20 mouse cellular contexts compared by ENCODE assay signal in the genomic region with DNA sequence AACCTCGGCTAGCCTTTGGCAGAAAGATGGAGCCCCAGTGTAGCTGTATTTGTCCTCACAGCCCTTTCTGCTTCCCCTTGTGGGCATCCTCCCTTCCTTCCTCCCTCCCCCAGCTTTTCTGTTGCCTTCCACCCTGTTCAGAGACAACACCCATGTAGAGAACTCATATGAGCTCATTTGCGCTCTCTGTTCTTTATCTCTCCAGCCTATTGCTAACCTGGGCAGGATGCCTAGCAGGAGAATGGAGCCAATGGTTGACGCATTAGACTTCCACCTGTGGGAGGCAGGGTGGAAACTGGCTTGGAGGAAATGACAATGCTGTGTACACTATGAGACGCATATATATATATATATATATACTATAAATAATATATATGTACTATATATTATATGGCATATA.
DNase-seq lines count a peak whose midpoint lies in the region; ATAC-seq and TF ChIP-seq lines count a peak whose summit lies in the region.
"Had no signal": no experiment of that assay in that cellular context is flagged by ENCODE, and none has a peak within 500 bp of the region (broad histone marks: within the 10 kb centered on the region; RNA-seq: fewer than 3 reads in every experiment).

No protein-coding gene starts in this region.

- no peaks in the 10 kb centered on the region for H3K9me3 ChIP-seq in CH12.LX (replicated peaks; ENCODE audit: low read length)
- H3K9me3 ChIP-seq in heart, embryonic 16.5 days (replicated peaks; ENCODE audit: control insufficient read depth, low read length) = 0 out of 2 replicates have a peak, but pooled peaks cover 3% of the 10 kb centered on the region
- H3K9me3 ChIP-seq: embryonic facial prominence, embryonic 12.5 days; hindbrain, embryonic 13.5 days; liver, embryonic 12.5 days; neural tube, embryonic 13.5 days had no signal

- H3K4me2 ChIP-seq in CH12.LX (ENCODE audit: insufficient read depth, low read depth, poor library complexity, severe bottlenecking) = peak overlapping the region; percentile 8; the same call in 1 of the 2 replicates
- no peak overlapping the region for H3K4me2 ChIP-seq in heart, embryonic 16.5 days (ENCODE audit: low read depth, low read length)
- H3K4me2 ChIP-seq: embryonic facial prominence, embryonic 12.5 days; hindbrain, embryonic 13.5 days; liver, embryonic 12.5 days; neural tube, embryonic 13.5 days had no signal

- DNase-seq in gastrocnemius, postnatal 14 days = peak; percentile 36
- no peak for DNase-seq in gastrocnemius, postnatal 36 days
- DNase-seq in CH12.LX (ENCODE audit: extremely low read depth) = no peak
- DNase-seq in cerebellum, adult 9-10 months = peak; percentile 43
- DNase-seq in T-cell, adult 2 months (ENCODE audit: low spot score) = no peak
- no peak for DNase-seq in embryo, embryonic 10 days (ENCODE audit: low spot score)
- DNase-seq in natural killer cell, adult 2 months (ENCODE audit: low spot score in 2 of 2) = no peak
- DNase-seq: adrenal gland, postnatal 14 days; kidney, postnatal 25 days; midbrain, embryonic 14.5 days; thymus, postnatal 4 days had no signal

- WGBS in heart, embryonic 16.5 days = 74% methylated on average over 4 of the region's 4 CpGs

- H3K36me3 ChIP-seq in CH12.LX (replicated peaks in 1 of 2; ENCODE audit: control insufficient read depth in 1 of 2, insufficient read depth in 1 of 2, low read length in 1 of 2) = no peaks in the 10 kb centered on the region
- H3K36me3 ChIP-seq in heart, embryonic 16.5 days (ENCODE audit: control insufficient read depth, insufficient read depth) = no peaks in the 10 kb centered on the region
- H3K36me3 ChIP-seq: embryonic facial prominence, embryonic 12.5 days; G1E; hindbrain, embryonic 13.5 days; liver, embryonic 12.5 days; neural tube, embryonic 13.5 days had no signal

- in situ Hi-C loops in CH12.LX (cut with MboI; ENCODE audit: low pct_ligation_motif_present, low pct_unique_long_range_greater_than_20kb, low sequenced_read_pairs) = no loop called here

- no peak for ATAC-seq in heart, embryonic 16.5 days (replicated peaks; ENCODE audit: extremely low read depth, insufficient read depth, low FRiP score)
- ATAC-seq: intestine, postnatal 0 days; liver, embryonic 12.5 days had no signal

- dilution Hi-C loops in CH12.LX (cut with MboI; ENCODE audit: extremely low pct_ligation_motif_present, extremely low pct_unique_long_range_greater_than_20kb, low sequenced_read_pairs) = no loop called here

- TF ChIP-seq EP300 in CH12.LX (IDR thresholded peaks at IDR 0.05; ENCODE audit: low read length) = no peak

- no peak overlapping the region for H3K9ac ChIP-seq in CH12.LX (ENCODE audit: insufficient read depth, low read depth)
- no peak overlapping the region for H3K9ac ChIP-seq in heart, embryonic 16.5 days (ENCODE audit: low read length)
- H3K9ac ChIP-seq: embryonic facial prominence, embryonic 12.5 days; hindbrain, embryonic 13.5 days; liver, embryonic 12.5 days; neural tube, embryonic 13.5 days had no signal

- H3K79me2 ChIP-seq in CH12.LX (replicated peaks; ENCODE audit: control insufficient read depth, extremely low read depth, insufficient read depth, poor library complexity, severe bottlenecking) = no peaks in the 10 kb centered on the region

- H3K4me1 ChIP-seq in CH12.LX (ENCODE audit: control insufficient read depth in 1 of 2, insufficient read depth in 2 of 2) = peaks cover 3 to 51% of the 10 kb centered on the region in 2 experiments; a peak in 2 of 4 replicates
- no peaks in the 10 kb centered on the region; the same call in 1 of the 2 replicates for H3K4me1 ChIP-seq in heart, embryonic 16.5 days (ENCODE audit: control insufficient read depth, insufficient read depth, low read length)
- H3K4me1 ChIP-seq: liver, embryonic 12.5 days had no signal

- no peak overlapping the region for H3K4me3 ChIP-seq in CH12.LX (replicated peaks in 1 of 3; ENCODE audit: low read depth in 2 of 3, low read length in 2 of 3, poor library complexity in 1 of 3)
- no peak overlapping the region for H3K4me3 ChIP-seq in heart, embryonic 16.5 days (ENCODE audit: low read length)
- H3K4me3 ChIP-seq: embryonic facial prominence, embryonic 12.5 days; hindbrain, embryonic 13.5 days; liver, embryonic 12.5 days; neural tube, embryonic 13.5 days had no signal

- TF ChIP-seq CTCF in CH12.LX (conservative IDR thresholded peaks at IDR 0.05 in 1 of 2, IDR thresholded peaks at IDR 0.05 in 1 of 2; ENCODE audit: low read depth in 2 of 2, low read length in 2 of 2) = no peak

- intact Hi-C loops in gastrocnemius, postnatal 14 days (cut with DNase I; ENCODE audit: low total_unique reads) = no loop called here
- intact Hi-C loops in gastrocnemius, postnatal 36 days (cut with DNase I) = no loop called here

- no peak overlapping the region for H3K27ac ChIP-seq in CH12.LX (ENCODE audit: insufficient read depth, low read depth)
- H3K27ac ChIP-seq in heart, embryonic 16.5 days (ENCODE audit: low read length) = peak overlapping the region; percentile 25
- H3K27ac ChIP-seq: embryonic facial prominence, embryonic 12.5 days; hindbrain, embryonic 13.5 days; liver, embryonic 12.5 days; macrophage; neural tube, embryonic 13.5 days; stomach, postnatal 0 days had no signal

- no peak for TF ChIP-seq POLR2A in CH12.LX (IDR thresholded peaks at IDR 0.05; ENCODE audit: low read depth, low read length)

- no peak for TF ChIP-seq RAD21 in CH12.LX (IDR thresholded peaks at IDR 0.05; ENCODE audit: low read depth, low read length)

- no peaks in the 10 kb centered on the region for H3K27me3 ChIP-seq in CH12.LX (replicated peaks)
- no peaks in the 10 kb centered on the region for H3K27me3 ChIP-seq in heart, embryonic 16.5 days (ENCODE audit: control insufficient read depth, insufficient read depth, low read length)
- H3K27me3 ChIP-seq: embryonic facial prominence, embryonic 12.5 days; hindbrain, embryonic 13.5 days; liver, embryonic 12.5 days; neural tube, embryonic 13.5 days had no signal

TF ChIP-seq in CH12.LX, 34 proteins besides CTCF, POLR2A, EP300 and RAD21:
- TF ChIP-seq ZMIZ1 (IDR thresholded peaks at IDR 0.05; ENCODE audit: low read depth, low read length) = no peak
- TF ChIP-seq ZC3H11A (IDR thresholded peaks at IDR 0.05; ENCODE audit: low read depth, low read length) = no peak
- TF ChIP-seq GABPA (IDR thresholded peaks at IDR 0.05; ENCODE audit: insufficient replicate concordance, low read depth, low read length) = no peak
- no peak for TF ChIP-seq JUND (conservative IDR thresholded peaks at IDR 0.05; ENCODE audit: low read depth, low read length)
- TF ChIP-seq NRF1 (IDR thresholded peaks at IDR 0.05; ENCODE audit: low read depth, low read length) = no peak
- no peak for TF ChIP-seq IRF4 (IDR thresholded peaks at IDR 0.05; ENCODE audit: low read depth, low read length)
- TF ChIP-seq TCF12 (IDR thresholded peaks at IDR 0.05; ENCODE audit: low read depth, low read length) = no peak
- no peak for TF ChIP-seq MAZ (IDR thresholded peaks at IDR 0.05; ENCODE audit: low read depth, low read length)
- no peak for TF ChIP-seq RCOR1 (conservative IDR thresholded peaks at IDR 0.05; ENCODE audit: low read depth, low read length)

Comparison
In these comparisons a context has a peak if more than half of its experiments do, and no peak if none do; other contexts are left out.
1. DNase-seq: peak in gastrocnemius, postnatal 14 days (single experiment) and cerebellum, adult 9-10 months (single experiment); none in gastrocnemius, postnatal 36 days (0 of 2), CH12.LX (single experiment), T-cell, adult 2 months (single experiment), embryo, embryonic 10 days (single experiment) and natural killer cell, adult 2 months (0 of 2).